28 mouse cellular contexts compared by ENCODE assay signal in the genomic region with DNA sequence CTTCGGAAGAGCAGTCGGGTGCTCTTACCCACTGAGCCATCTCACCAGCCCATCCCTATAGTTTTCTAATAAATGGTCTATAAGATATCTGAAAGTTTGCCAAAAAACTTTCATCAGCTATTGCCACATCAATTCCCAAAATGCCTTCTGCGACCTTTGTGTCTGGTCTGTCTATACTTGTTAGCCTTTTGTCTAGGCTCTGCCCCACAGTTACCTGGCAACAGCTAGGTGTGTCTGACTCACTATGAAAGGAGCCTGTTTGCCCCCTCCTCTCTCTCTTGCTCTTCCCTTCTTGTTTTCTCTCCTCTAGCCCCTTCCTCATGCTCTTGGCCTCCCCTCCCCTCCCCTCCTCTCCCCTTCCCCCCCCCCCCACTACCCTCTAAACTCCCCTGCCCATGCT. TPM values are rescaled to one million over a fixed set of nuclear protein-coding genes. Genes with fewer than 3 reads are reported as not detected.
A peak's percentile ranks its signal among the peaks of the same experiment; 100 is the strongest.
DNase-seq lines count a peak whose midpoint lies in the region; ATAC-seq and TF ChIP-seq lines count a peak whose summit lies in the region.
"Had no signal": no experiment of that assay in that cellular context is flagged by ENCODE, and none has a peak within 500 bp of the region (broad histone marks: within the 10 kb centered on the region; RNA-seq: fewer than 3 reads in every experiment).

No protein-coding gene starts in this region.

- no peaks in the 10 kb centered on the region for H3K9me3 ChIP-seq in embryonic facial prominence, embryonic 14.5 days (ENCODE audit: control insufficient read depth, low read length)
- H3K9me3 ChIP-seq in embryonic facial prominence, embryonic 10.5 days: no peaks in the 10 kb centered on the region
- H3K9me3 ChIP-seq in stomach, postnatal 0 days (ENCODE audit: control insufficient read depth, low read length): no peaks in the 10 kb centered on the region
- no peaks in the 10 kb centered on the region for H3K9me3 ChIP-seq in hindbrain, embryonic 16.5 days (ENCODE audit: control insufficient read depth, low read length)
- H3K9me3 ChIP-seq: embryonic facial prominence, embryonic 12.5 days; forebrain, embryonic 12.5 days; heart, embryonic 12.5 days; hindbrain, embryonic 13.5 days; midbrain, embryonic 12.5 days; stomach, embryonic 15.5 days had no signal

- no peak overlapping the region for H3K4me2 ChIP-seq in embryonic facial prominence, embryonic 14.5 days (ENCODE audit: low read depth, low read length)
- no peak overlapping the region for H3K4me2 ChIP-seq in stomach, postnatal 0 days (replicated peaks; ENCODE audit: low read depth)
- H3K4me2 ChIP-seq in hindbrain, embryonic 16.5 days (ENCODE audit: low read length): no peak overlapping the region
- H3K4me2 ChIP-seq: embryonic facial prominence, embryonic 12.5 days; forebrain, embryonic 12.5 days; heart, embryonic 12.5 days; hindbrain, embryonic 13.5 days; midbrain, embryonic 12.5 days; stomach, embryonic 15.5 days had no signal

- H3K27me3 ChIP-seq in embryonic facial prominence, embryonic 14.5 days (replicated peaks; ENCODE audit: control insufficient read depth, insufficient read depth, low read length): no peaks in the 10 kb centered on the region
- no peaks in the 10 kb centered on the region for H3K27me3 ChIP-seq in embryonic facial prominence, embryonic 10.5 days (replicated peaks; ENCODE audit: low read depth, poor library complexity, severe bottlenecking)
- no peaks in the 10 kb centered on the region for H3K27me3 ChIP-seq in stomach, postnatal 0 days (ENCODE audit: control insufficient read depth, insufficient read depth, low read length)
- no peaks in the 10 kb centered on the region for H3K27me3 ChIP-seq in hindbrain, embryonic 16.5 days (replicated peaks; ENCODE audit: control insufficient read depth, insufficient read depth, low read length)
- H3K27me3 ChIP-seq: embryonic facial prominence, embryonic 12.5 days; forebrain, embryonic 12.5 days; midbrain, embryonic 12.5 days; stomach, embryonic 15.5 days had no signal

- TF ChIP-seq CTCF in stomach, postnatal 0 days (IDR thresholded peaks at IDR 0.05; ENCODE audit: low read depth): no peak

- no peak overlapping the region for H3K4me3 ChIP-seq in embryonic facial prominence, embryonic 14.5 days (ENCODE audit: low read depth, low read length)
- no peak overlapping the region for H3K4me3 ChIP-seq in embryonic facial prominence, embryonic 10.5 days
- H3K4me3 ChIP-seq in stomach, postnatal 0 days (ENCODE audit: low read depth, low read length): no peak overlapping the region
- no peak overlapping the region for H3K4me3 ChIP-seq in hindbrain, embryonic 16.5 days (ENCODE audit: low read length)
- H3K4me3 ChIP-seq: embryonic facial prominence, embryonic 12.5 days; forebrain, embryonic 12.5 days; heart, embryonic 12.5 days; hindbrain, embryonic 13.5 days; midbrain, embryonic 12.5 days; stomach, embryonic 15.5 days had no signal

- H3K27ac ChIP-seq in embryonic facial prominence, embryonic 14.5 days (replicated peaks; ENCODE audit: low read depth, low read length): no peak overlapping the region
- H3K27ac ChIP-seq in embryonic facial prominence, embryonic 10.5 days (replicated peaks): no peak overlapping the region
- no peak overlapping the region for H3K27ac ChIP-seq in stomach, postnatal 0 days (replicated peaks)
- no peak overlapping the region for H3K27ac ChIP-seq in hindbrain, embryonic 16.5 days (ENCODE audit: low read depth, low read length)
- H3K27ac ChIP-seq: embryonic facial prominence, embryonic 12.5 days; forebrain, embryonic 12.5 days; hindbrain, embryonic 13.5 days; midbrain, embryonic 12.5 days; stomach, embryonic 15.5 days had no signal

- ATAC-seq in embryonic facial prominence, embryonic 14.5 days (ENCODE audit: low read depth): no peak; the same call in 1 of the 2 replicates
- 0 out of 2 replicates have a peak, but pooled peaks have one; percentile 42 for ATAC-seq in stomach, postnatal 0 days (ENCODE audit: low FRiP score, low TSS enrichment)
- no peak for ATAC-seq in hindbrain, embryonic 16.5 days
- ATAC-seq: intestine, postnatal 0 days had no signal

- no peaks in the 10 kb centered on the region for H3K36me3 ChIP-seq in embryonic facial prominence, embryonic 14.5 days (ENCODE audit: control insufficient read depth, insufficient read depth, low read length)
- no peaks in the 10 kb centered on the region for H3K36me3 ChIP-seq in embryonic facial prominence, embryonic 10.5 days (replicated peaks)
- no peaks in the 10 kb centered on the region for H3K36me3 ChIP-seq in stomach, postnatal 0 days (ENCODE audit: control insufficient read depth, insufficient read depth, low read length)
- H3K36me3 ChIP-seq in hindbrain, embryonic 16.5 days (ENCODE audit: control insufficient read depth, insufficient read depth, low read length): no peaks in the 10 kb centered on the region
- H3K36me3 ChIP-seq: embryonic facial prominence, embryonic 12.5 days; forebrain, embryonic 12.5 days; heart, embryonic 12.5 days; hindbrain, embryonic 13.5 days; midbrain, embryonic 12.5 days; stomach, embryonic 15.5 days had no signal

- TF ChIP-seq EP300 in stomach, postnatal 0 days (optimal IDR thresholded peaks at IDR 0.05): no peak

- WGBS in embryonic facial prominence, embryonic 14.5 days: 59% methylated on average over 3 of the region's 3 CpGs
- WGBS in embryonic facial prominence, embryonic 10.5 days: 72% methylated on average over 3 of the region's 3 CpGs
- WGBS in stomach, postnatal 0 days: 47% methylated on average over 3 of the region's 3 CpGs
- WGBS in hindbrain, embryonic 16.5 days: 66% methylated on average over 3 of the region's 3 CpGs

- H3K4me1 ChIP-seq in embryonic facial prominence, embryonic 14.5 days (ENCODE audit: control insufficient read depth, insufficient read depth, low read length): no peaks in the 10 kb centered on the region
- H3K4me1 ChIP-seq in embryonic facial prominence, embryonic 10.5 days: peaks cover 8% of the 10 kb centered on the region
- no peaks in the 10 kb centered on the region for H3K4me1 ChIP-seq in stomach, postnatal 0 days (replicated peaks; ENCODE audit: control insufficient read depth, insufficient read depth)
- no peaks in the 10 kb centered on the region for H3K4me1 ChIP-seq in hindbrain, embryonic 16.5 days (ENCODE audit: control insufficient read depth, insufficient read depth, low read depth, low read length)
- H3K4me1 ChIP-seq: forebrain, embryonic 12.5 days; hindbrain, embryonic 13.5 days; midbrain, embryonic 12.5 days had no signal

- H3K9ac ChIP-seq in embryonic facial prominence, embryonic 14.5 days (ENCODE audit: low read depth, low read length): no peak overlapping the region
- no peak overlapping the region for H3K9ac ChIP-seq in stomach, postnatal 0 days (ENCODE audit: low read length)
- no peak overlapping the region for H3K9ac ChIP-seq in hindbrain, embryonic 16.5 days (ENCODE audit: low read depth, low read length)
- H3K9ac ChIP-seq: embryonic facial prominence, embryonic 12.5 days; forebrain, embryonic 12.5 days; heart, embryonic 12.5 days; hindbrain, embryonic 13.5 days; midbrain, embryonic 12.5 days; stomach, embryonic 15.5 days had no signal

- DNase-seq in embryonic facial prominence, embryonic 14.5 days (ENCODE audit: low spot score): peak; percentile 28
- DNase-seq in embryonic facial prominence, embryonic 10.5 days (ENCODE audit: low spot score): no peak
- DNase-seq in lung, postnatal 36 days: peak; percentile 37
- no peak for DNase-seq in lung, postnatal 14 days
- peak; percentile 55 for DNase-seq in ZHBTc4 (ENCODE audit: low read depth, low spot score)
- no peak for DNase-seq in stomach, postnatal 0 days (ENCODE audit: low spot score)
- no peak for DNase-seq in yolk sac, embryonic 10.5 days (ENCODE audit: low spot score)
- DNase-seq: adrenal gland, postnatal 10 days; cerebellum, adult 8-10 months; cerebellum, postnatal 25 days; gastrocnemius, postnatal 10 days; heart, adult 11 months; heart, postnatal 4 days; kidney, adult 9 months; kidney, postnatal 14 days; layer of hippocampus, adult 9-11 months; lung, postnatal 10 days; right cerebral cortex, postnatal 14 days; thymus, adult 18-20 months; thymus, postnatal 25 days had no signal

RNA-seq across cellular contexts. Expression of a gene that starts 23.8 kb away (rescaled TPM):
- polyA plus RNA-seq in embryonic facial prominence, embryonic 14.5 days (2014; fragmentation: Nextera tagmentation; extraction: Ambion mirVana): 2.3 TPM in 2 replicates
- 2.9 and 3.3 TPM in 2 replicates for polyA plus RNA-seq in embryonic facial prominence, embryonic 10.5 days (2016; fragmentation: Nextera tagmentation; extraction: Ambion mirVana)
- polyA plus RNA-seq in stomach, postnatal 0 days (2015; fragmentation: Nextera tagmentation; extraction: Ambion mirVana): 0.21 and 0.46 TPM in 2 replicates
- polyA plus RNA-seq in hindbrain, embryonic 16.5 days (2015; fragmentation: Nextera tagmentation; extraction: Ambion mirVana): 0.55 and 1.00 TPM in 2 replicates

RNA-seq across cellular contexts. Expression of a gene that starts 31.7 kb away (rescaled TPM):
- polyA plus RNA-seq in embryonic facial prominence, embryonic 14.5 days (2014; fragmentation: Nextera tagmentation; extraction: Ambion mirVana): 40.4 and 43.8 TPM in 2 replicates
- polyA plus RNA-seq in embryonic facial prominence, embryonic 10.5 days (2016; fragmentation: Nextera tagmentation; extraction: Ambion mirVana): 63.6 and 66.9 TPM in 2 replicates
- polyA plus RNA-seq in stomach, postnatal 0 days (2015; fragmentation: Nextera tagmentation; extraction: Ambion mirVana): 24.4 and 26.9 TPM in 2 replicates
- 98.1 and 98.9 TPM in 2 replicates for polyA plus RNA-seq in hindbrain, embryonic 16.5 days (2015; fragmentation: Nextera tagmentation; extraction: Ambion mirVana)

RNA-seq across cellular contexts. Expression of a gene that starts 51.0 kb away (rescaled TPM):
- polyA plus RNA-seq in embryonic facial prominence, embryonic 14.5 days (2014; fragmentation: Nextera tagmentation; extraction: Ambion mirVana): 2.5 and 2.6 TPM in 2 replicates
- polyA plus RNA-seq in embryonic facial prominence, embryonic 10.5 days (2016; fragmentation: Nextera tagmentation; extraction: Ambion mirVana): 2.5 and 2.9 TPM in 2 replicates
- polyA plus RNA-seq in stomach, postnatal 0 days (2015; fragmentation: Nextera tagmentation; extraction: Ambion mirVana): 1.1 and 1.3 TPM in 2 replicates
- polyA plus RNA-seq in hindbrain, embryonic 16.5 days (2015; fragmentation: Nextera tagmentation; extraction: Ambion mirVana): 2.1 and 2.3 TPM in 2 replicates

Comparison
In these comparisons a context has a peak if more than half of its experiments do, and no peak if none do; other contexts are left out.
1. DNase-seq: peak in embryonic facial prominence, embryonic 14.5 days (single experiment), lung, postnatal 36 days (single experiment) and ZHBTc4 (single experiment); none in embryonic facial prominence, embryonic 10.5 days (single experiment), lung, postnatal 14 days (single experiment), stomach, postnatal 0 days (single experiment) and yolk sac, embryonic 10.5 days (single experiment).